Mouse (Mus musculus) heart, postnatal 10 days (tissue): ENCODE measurements at regions not wholly inside any gene's neighbourhood (a gene's known extent, or its start where the extent isn't known, plus 50 kb on each side); places are given as distances from the start of the nearest gene placed in this dataset.
"Not testable (repeated sequence)": the region's sequence is repeated elsewhere in the genome, so short reads cannot be mapped to it uniquely, and the experiment has no call there.

ENCODE experiments used
- DNase-seq, 2 experiments: peaks; one replicate each; pipeline ENCODE4 v3.0.0; 2021
- intact Hi-C: fragments of 180-260 bp; cut with DNase I; formaldehyde crosslinking; loops from one replicate; pipeline ENCODE4 v1.15.1; 2025

- intact Hi-C loops, DNase-seq: not testable (repeated sequence)
Measured at GRCm38 (mm10) chr9:3116311-3116710, 79.6 kb downstream of the Gm10715 start.

GRCm38 (mm10) chr9:3161181-3161580, 124.5 kb downstream of the Gm10715 start:
- intact Hi-C loops = no loop called here
- no peak for DNase-seq

- DNase-seq = no peak
- intact Hi-C loops = no loop called here
Measured at GRCm38 (mm10) chr9:3184343-3184742, 147.7 kb downstream of the Gm10715 start.

GRCm38 (mm10) chr9:3199151-3200018, 135.6 kb upstream of the Alkbh8 start:
- DNase-seq = peak in 1 of 2 experiments; percentile 6
- intact Hi-C loops = no loop called here

DNA sequence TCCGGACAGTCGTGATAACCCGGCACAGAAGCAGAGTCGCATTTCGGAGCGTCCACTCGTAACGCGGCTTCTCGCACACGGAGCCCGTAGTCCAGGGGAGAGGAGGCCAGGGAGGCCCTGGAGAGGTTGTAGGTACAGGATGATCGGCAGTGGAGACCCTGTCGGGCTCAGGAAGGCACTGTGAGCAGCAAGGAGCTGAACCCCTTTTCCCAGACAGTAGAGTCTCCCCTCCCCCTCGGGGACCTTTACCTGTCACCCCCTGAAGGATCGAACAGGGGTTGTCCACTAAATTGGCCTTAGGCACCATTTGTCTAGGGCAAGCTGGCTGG, 135.0 kb upstream of the Alkbh8 start:
- intact Hi-C loops, DNase-seq: not testable (repeated sequence)

- DNase-seq, intact Hi-C loops: not testable (repeated sequence)
Measured at GRCm38 (mm10) chr9:3208120-3208519, 126.8 kb upstream of the Alkbh8 start.

GRCm38 (mm10) chr9:3258396-3259300, 76.3 kb upstream of the Alkbh8 start:
- intact Hi-C loops = no loop called here
- DNase-seq = peak; percentile 53 to 83

DNA sequence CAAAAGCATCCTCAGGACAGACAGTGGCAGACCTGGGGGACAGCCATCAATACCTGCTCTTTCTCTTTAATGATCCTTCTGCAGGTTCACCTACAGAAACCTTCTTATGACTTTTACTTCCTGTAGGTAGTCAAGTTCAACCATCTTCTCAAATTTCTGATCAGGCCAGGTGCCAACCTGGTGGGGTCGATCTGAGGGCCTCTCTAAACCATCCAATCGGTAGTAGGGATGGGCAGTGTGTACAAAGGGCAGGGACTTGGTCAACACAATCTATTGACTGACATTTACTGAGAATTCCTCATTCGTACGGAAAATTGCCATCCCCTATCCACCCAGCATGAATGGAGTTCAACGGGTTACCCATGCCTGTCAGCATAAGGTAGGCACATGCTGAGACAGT, 74.8 kb upstream of the Alkbh8 start:
- no peak for DNase-seq
- intact Hi-C loops = no loop called here

GRCm38 (mm10) chr9:3260860-3261259, 74.1 kb upstream of the Alkbh8 start:
- intact Hi-C loops = no loop called here
- no peak for DNase-seq

DNA sequence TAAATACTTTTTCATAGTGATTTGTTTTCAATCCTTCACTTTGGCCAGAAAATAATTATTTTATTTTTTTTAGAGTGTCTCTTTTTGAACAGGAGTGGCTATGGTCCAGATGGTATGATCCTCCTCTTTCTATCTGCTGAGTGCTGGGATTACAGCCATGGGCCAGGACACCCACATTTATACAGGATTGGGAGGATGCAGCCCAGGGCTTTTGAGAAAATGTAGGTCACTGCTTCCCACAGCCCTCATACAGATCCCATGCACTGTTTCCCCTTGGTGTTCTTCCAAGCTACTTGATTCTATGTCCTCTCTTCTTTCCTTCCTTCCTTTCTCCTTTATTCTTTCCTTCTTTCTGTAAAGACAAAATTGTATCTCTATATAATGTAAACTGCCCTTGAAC, 70.5 kb upstream of the Alkbh8 start:
- intact Hi-C loops = no loop called here
- no peak for DNase-seq

- intact Hi-C loops, DNase-seq: not testable (repeated sequence)
Measured at GRCm38 (mm10) chr9:3280496-3280895, 54.4 kb upstream of the Alkbh8 start.

GRCm38 (mm10) chr9:3281906-3282305, 53.0 kb upstream of the Alkbh8 start:
- intact Hi-C loops, DNase-seq: not testable (repeated sequence)

- DNase-seq, intact Hi-C loops: not testable (repeated sequence)
Measured at GRCm38 (mm10) chr9:3283381-3283780, 51.6 kb upstream of the Alkbh8 start.
